Mouse (Mus musculus): ENCODE measurements around the gene 9430097D07Rik.

9430097D07Rik gene

DNA sequence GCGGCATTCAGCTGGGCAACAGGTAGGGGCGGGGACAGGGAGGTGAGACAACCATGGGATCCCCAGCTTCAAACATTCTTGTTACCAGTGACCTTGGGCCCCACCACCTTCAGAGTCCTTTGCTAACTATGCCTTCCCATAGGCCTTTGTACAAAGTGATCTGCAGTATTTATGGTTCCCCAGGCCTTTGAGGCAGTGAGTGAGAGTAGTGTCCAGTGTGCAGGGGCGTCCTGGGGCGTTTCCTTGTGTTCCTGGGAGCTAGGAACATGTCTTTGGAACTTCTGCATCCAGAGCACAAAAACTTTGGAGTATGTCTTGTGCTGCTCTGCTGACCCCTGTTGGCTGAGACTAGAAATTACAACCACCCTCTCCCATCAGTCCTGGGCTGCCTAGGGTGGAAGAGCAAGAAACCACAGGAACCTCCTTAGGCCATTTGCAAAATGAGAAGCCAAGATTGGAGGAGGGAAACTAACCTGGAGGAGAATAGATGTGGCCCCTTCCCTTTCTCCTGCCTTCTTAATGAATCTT is 8.9 kb downstream of the 9430097D07Rik start:
- DNase-seq (ENCODE audit: low spot score in 2 of 2), result peak; percentile 59 to 75

DNA sequence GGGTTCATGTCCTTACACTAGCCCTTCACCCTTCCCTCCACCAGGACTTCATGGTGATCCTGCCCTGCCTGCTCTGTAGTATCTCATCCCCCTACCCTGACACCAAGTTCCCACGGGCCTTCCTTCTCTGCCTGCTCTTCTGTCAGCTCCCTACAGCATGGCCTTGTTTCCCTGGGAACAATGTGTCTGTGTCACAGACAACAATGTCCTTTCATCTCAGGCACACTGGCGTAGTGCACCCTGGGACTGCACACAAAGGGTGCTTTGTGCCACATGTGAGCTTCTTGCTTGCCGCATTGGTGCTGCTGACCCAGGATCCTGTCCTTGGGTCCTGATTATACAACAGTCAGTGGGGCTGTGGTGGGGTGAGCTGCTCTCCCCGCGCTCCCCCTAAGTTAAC is 15.9 kb downstream of the 9430097D07Rik start:
- no peak for DNase-seq (ENCODE audit: low spot score in 2 of 2)

DNA sequence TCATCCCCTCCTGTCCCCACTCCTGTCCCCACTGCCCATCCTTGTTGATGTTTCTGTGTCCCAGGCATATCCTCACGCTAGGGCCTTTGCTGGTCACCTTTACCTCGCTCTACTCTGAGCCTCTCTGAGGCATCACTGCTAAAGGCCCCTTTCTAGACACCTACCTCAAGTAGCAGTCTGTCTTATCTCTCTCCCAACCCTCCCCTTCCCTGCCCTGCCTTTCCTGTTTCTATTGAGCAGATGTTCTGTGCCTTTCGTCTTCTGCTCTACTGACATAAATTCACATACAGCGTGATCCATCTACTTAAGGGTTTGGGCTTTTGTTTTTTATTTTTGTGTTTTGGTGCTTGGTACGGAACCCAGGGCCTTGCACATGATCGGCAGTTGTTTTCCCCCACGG is 19.5 kb downstream of the 9430097D07Rik start:
- DNase-seq (ENCODE audit: low spot score in 2 of 2), result no peak

DNA sequence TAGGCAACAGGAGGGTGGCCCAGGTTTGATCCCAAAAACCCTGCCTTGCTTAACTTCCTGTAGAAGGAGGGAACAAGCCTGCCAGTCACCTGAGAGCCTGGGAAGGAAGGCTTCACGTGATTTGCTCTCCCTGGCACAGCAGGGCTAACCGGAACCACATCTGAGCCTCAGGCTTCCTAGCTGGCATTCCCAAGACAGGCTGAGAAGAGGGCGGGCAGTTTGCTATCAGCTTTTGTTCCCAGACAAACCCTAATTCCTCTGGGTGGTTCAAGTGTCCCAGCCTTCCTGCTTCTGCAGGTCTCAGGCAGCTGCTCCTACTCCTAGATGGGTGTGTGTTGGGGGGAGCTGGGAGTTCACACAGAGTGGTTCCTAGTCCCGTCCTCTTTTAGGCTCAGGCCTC is 20.0 kb downstream of the 9430097D07Rik start:
- no peak for DNase-seq (ENCODE audit: low spot score in 2 of 2)

DNA sequence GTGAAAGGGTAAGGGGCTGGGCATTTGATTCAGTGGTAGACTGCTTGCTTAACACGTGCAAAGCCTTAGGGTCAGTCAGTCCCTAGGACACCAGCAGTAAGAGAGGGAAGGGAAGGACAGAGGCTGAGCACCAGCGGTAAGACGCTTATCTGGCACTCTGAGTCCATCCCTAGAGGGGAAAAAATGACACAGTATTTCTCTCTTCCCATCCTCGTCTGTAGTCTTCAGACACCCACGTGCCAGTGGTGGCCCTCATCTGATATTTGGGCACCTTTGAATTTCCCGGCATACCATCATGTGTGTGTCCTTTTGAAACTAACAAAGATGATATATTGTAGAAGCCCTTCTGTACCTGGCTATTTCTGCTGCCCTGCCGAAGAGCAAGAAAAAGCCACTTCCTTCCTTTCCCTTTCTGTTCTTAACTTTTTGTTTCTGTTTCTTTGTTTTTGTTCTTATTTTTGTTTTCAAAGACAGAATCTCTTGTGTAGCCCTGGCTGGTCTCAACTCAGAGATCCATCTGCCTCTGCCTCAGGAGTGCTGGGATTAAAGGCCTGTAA is 21.8 kb downstream of the 9430097D07Rik start:
- DNase-seq (ENCODE audit: low spot score in 2 of 2), result no peak

- no peak for DNase-seq (ENCODE audit: low spot score in 2 of 2)
Observed at GRCm38 (mm10) chr2:32551236-32551635, 24.2 kb downstream of the 9430097D07Rik start.

DNA sequence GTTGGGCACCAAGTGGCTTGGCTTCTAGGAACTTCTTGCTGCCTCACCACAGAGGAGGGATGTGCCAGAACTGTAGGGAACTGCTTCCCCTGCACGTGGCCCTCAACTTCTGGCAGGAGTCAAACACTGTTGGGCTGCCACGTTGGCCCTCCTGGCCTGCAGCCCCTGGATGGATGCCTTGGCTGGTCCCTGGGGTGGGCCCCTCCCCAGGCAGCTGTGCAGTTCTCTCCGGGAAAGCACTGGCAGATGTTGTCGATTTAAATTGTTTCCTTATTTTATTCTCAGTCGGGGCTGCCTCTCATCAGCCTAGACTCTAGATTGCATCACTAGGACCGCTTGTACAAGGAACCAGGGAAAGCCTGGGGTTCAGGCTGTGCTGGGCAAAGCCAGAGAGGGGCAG is 25.7 kb downstream of the 9430097D07Rik start:
- peak; percentile 82 to 86 for DNase-seq (ENCODE audit: low spot score in 2 of 2)

DNA sequence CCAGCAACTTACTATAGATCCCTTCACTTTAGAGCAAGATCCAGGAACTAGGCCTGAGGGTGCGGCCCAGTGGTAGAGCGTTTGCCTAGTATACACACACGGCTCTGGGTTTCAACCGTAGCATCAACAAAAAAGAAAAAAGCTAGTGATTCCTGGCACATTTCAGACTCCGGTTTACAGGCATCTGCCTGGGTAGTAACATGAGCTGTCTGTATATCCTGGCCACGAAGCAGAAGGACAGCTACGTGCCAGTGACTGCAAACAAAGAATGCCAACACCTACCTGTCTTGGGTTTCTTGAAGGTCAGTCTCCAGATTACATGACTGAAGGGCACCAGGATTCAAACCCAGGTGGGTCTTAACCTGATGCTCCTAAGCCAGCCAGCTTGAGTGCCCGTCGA is 26.3 kb downstream of the 9430097D07Rik start:
- no peak for DNase-seq (ENCODE audit: low spot score in 2 of 2)

DNA sequence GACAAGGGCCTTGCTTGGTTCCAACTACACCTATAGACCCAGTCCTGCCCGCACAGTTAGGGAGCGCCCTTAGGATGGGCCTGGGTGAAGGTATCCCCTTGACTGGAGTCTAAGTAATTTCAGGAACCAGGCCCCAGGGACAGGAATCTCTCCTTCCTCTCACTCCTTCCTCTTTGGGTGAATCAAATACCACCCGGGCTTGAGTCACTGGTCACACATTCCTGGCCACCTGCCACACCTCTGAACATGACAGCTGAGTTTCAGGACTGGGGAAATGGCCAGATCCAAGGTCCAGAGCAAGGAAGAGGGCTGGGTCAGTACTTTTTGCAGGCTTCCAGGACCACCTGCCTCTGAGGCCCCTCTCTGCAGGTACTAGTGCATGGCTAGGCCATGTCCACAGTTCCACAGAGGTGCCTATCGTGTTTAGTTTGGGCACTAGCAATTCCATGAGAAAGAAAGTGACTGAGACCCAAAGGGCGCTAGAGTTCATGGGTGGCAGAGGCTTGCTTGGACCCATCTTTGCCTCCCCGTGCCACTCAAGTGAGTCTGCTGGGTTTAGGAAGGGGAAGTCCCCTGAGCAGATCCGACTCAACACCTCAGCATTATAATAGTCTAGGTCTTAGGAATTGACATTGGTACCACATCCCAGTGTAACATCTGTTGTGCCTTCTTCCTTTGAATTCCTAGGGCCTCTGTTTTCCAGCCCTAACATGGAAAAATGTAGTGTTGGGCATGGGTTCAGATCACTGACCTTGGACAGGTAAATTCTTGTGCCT is 27.3 kb downstream of the 9430097D07Rik start:
- DNase-seq (ENCODE audit: low spot score in 2 of 2), result peak; percentile 63 to 64

DNA sequence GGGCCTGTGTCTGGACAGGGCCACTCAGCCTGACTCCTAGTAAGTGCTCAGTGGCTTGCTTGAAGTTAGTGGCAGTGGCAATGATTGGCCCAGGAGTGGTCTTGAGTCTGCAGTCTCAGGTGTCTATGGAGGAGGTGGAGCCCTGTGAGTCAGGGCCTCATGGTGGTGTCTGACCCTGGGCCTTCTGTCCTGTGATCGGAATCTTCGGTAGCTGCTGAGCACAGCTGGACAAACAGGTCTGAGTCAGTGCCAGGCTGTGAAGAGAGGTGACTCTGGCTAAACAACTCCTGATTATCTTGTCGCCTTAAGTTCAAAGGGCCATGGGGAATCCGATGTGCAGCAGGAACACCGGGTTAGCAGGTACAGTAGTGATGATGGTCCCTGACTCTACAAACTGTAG is 28.1 kb downstream of the 9430097D07Rik start:
- DNase-seq (ENCODE audit: low spot score in 2 of 2), result no peak

DNA sequence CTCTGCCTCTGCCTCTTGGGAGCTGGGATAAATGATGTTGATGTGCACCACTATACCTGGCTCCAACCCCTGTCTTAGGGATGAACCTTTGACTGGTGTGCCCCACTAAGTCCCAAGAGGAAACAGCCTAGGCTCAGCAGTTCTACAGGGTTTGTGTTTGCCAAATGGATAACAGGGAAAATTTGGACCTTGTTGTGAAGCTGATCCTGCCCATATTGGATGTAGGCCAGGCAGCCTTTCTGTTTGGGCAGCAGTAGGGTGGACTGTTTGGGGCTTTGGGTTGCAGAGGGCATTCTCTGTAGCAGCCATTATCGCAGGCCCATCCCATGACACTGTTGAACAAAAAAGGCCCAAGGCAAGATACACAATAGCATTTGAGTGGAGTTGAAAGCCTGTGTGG is 28.5 kb downstream of the 9430097D07Rik start:
- no peak for DNase-seq (ENCODE audit: low spot score in 2 of 2)

- no peak for DNase-seq (ENCODE audit: low spot score in 2 of 2)
Observed at GRCm38 (mm10) chr2:32543031-32543449, 32.4 kb downstream of the 9430097D07Rik start.

- no peak for DNase-seq (ENCODE audit: low spot score in 2 of 2)
Observed at GRCm38 (mm10) chr2:32541986-32542573, 33.4 kb downstream of the 9430097D07Rik start.

DNA sequence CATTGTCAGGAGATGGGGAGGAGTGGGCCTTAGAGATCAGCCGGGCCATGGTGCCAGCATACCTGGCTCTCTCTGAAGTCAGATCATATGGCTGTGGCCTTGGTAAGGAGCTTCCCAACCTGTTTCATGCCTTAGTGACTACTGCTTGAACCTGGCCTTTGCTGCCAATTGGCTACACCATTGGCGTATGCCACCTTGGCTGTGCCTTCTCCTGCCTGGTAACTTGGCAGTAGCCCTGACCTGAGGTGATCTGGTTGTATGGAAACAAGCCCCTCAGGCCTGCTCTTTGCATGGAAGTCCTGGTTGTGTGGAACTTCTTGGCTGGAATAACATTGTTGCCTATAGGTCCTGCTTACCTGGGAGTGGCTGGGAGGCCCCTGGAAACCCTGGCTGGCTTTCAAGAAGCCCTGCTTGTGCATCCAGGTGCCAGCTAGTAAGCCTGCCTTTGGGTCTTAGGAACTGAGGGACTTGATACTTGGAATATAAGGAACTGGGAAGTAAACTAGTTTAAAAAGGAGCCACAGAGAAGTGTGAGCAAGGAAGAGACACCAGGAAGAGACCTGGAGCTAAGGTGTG is 34.1 kb downstream of the 9430097D07Rik start:
- DNase-seq (ENCODE audit: low spot score in 2 of 2), result no peak

- no peak for DNase-seq (ENCODE audit: low spot score in 2 of 2)
Observed at GRCm38 (mm10) chr2:32539452-32539981, 36.0 kb downstream of the 9430097D07Rik start.

GRCm38 (mm10) chr2:32538461-32538860 is 37.0 kb downstream of the 9430097D07Rik start:
- DNase-seq (ENCODE audit: low spot score in 2 of 2), result no peak

DNA sequence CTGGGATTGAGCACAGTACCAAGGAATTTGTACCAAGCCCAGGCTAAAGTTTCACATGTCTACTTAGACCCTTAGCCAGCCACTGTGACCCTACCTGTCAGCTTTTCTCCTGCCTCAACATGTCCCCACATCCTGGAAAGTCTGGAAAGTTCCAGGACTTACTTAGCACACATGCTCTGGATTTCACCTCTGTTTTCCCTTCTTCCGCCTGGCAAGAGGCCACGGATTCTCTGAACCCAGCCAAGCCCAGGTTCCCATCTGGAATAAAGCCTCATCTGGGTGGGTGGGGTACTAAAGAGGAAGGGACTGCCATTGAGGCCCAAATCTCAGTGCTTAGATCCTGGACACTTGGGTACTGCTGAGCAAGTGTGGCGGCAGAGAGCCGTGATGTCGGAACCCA is 37.5 kb downstream of the 9430097D07Rik start:
- peak; percentile 48 to 62 for DNase-seq (ENCODE audit: low spot score in 2 of 2)

DNA sequence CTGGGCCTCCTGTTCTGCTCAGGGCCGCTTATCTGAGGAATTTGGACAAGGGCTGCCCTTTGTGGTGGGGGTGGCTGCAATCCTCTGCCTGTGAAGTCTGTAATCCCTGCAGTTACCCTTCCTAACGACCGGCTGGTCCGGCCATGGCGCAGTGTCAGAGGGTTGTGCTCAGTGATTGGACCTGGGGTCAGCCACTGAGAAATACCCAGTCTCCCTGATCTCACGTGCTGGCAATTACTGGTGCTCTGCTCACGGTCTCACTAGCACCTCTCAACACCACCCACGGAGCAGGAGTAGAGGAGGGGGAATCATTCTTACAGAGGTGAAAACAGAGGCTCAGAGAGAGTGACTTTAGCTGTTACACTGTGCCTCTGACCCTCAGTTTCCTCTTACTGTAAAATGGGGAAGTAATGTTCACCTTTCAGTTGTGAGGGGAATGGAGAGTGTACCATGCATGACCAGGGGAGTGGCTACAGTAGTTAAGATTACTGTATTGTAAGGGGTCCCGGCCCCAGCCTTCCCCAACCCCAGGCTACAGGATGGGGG is 38.1 kb downstream of the 9430097D07Rik start:
- DNase-seq (ENCODE audit: low spot score in 2 of 2), result peak in 1 of 2 experiments; percentile 39

- peak; percentile 58 to 62 for DNase-seq (ENCODE audit: low spot score in 2 of 2)
Observed at GRCm38 (mm10) chr2:32536634-32537359, 38.7 kb downstream of the 9430097D07Rik start.

GRCm38 (mm10) chr2:32536086-32536633 is 39.3 kb downstream of the 9430097D07Rik start:
- no peak for DNase-seq (ENCODE audit: low spot score in 2 of 2)

DNA sequence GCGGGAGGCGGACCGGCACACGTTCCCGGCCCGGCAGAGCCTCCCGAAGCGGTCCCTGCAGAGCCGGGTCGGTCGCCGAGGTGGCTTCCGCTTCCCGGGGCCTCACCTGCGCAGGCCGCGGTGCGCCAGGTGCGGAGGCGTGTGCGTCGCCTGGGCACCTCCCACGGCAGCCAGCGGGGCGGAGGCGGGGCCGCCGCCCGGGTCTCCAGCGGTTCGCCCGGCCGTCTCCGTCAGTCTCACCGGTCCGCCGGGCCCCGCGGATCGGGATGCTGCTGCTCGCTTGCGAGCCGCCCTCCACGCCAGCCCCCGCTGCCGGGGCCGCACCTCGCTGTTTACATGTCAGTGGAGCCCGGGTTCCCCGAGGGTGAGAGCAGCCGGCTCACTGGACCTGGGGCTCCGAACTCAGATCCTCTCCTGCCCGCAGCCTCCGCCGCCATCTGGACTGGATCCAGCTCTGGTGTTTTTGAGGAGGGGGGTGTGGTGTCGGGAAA is 39.9 kb downstream of the 9430097D07Rik start:
- peak; percentile 43 to 53 for DNase-seq (ENCODE audit: low spot score in 2 of 2)

Data from heart, adult 9 months (tissue).